27 mouse cellular contexts compared by ENCODE assay signal in the genomic region with DNA sequence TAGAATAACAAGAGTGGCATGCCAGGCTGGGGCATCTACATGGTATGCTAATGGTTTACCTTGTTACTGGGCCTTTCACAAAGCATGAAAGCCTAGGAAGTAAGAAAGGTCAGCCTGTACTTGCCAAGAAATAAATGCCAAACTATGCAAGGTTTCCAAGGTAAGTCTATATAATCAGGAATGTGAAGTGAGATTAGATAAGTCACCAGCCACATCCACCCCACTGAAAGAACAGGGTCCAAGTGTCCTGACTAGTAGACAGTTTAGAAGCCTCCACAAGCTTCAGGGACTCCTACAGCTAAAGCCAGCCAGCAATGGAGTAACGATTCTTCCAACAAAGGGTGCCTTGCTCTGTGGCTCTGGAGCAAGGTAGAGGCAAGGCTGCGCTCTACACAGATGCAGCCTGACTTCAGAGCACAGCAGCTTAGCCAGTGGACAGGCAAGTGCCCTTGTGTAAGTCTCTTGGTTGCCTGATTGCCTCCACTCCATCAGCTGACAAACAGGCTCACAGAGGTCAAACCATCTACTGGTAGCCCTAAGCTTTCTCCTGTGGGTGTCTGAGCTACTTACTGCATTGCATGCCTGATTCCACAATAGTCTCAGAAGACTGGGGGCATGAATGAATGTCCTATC. TPM values are rescaled to one million over a fixed set of nuclear protein-coding genes. Genes with fewer than 3 reads are reported as not detected.
DNase-seq lines count a peak whose midpoint lies in the region; ATAC-seq and TF ChIP-seq lines count a peak whose summit lies in the region.
"Had no signal": no experiment of that assay in that cellular context is flagged by ENCODE, and none has a peak within 500 bp of the region (broad histone marks: within the 10 kb centered on the region; RNA-seq: fewer than 3 reads in every experiment).

No protein-coding gene starts in this region.

- H3K9me3 ChIP-seq in heart, postnatal 0 days (replicated peaks; ENCODE audit: control insufficient read depth, low read length) = no peaks in the 10 kb centered on the region
- no peaks in the 10 kb centered on the region for H3K9me3 ChIP-seq in intestine, postnatal 0 days (ENCODE audit: control insufficient read depth)
- H3K9me3 ChIP-seq in stomach, postnatal 0 days (ENCODE audit: control insufficient read depth, low read length) = no peaks in the 10 kb centered on the region
- H3K9me3 ChIP-seq: embryonic facial prominence, embryonic 10.5 days; forebrain, embryonic 13.5 days; heart, embryonic 12.5 days; hindbrain, embryonic 15.5 days had no signal

- peaks cover 7% of the 10 kb centered on the region; the same call in 1 of the 2 replicates for H3K4me1 ChIP-seq in heart, postnatal 0 days (ENCODE audit: control insufficient read depth, insufficient read depth)
- peaks cover 5% of the 10 kb centered on the region for H3K4me1 ChIP-seq in intestine, postnatal 0 days (replicated peaks; ENCODE audit: control insufficient read depth, insufficient read depth, low read length)
- no peaks in the 10 kb centered on the region for H3K4me1 ChIP-seq in stomach, postnatal 0 days (replicated peaks; ENCODE audit: control insufficient read depth, insufficient read depth)
- H3K4me1 ChIP-seq: hindbrain, embryonic 15.5 days had no signal

- peak overlapping the region; percentile 10; the same call in 1 of the 2 replicates for H3K9ac ChIP-seq in heart, postnatal 0 days (replicated peaks; ENCODE audit: low read depth, low read length)
- H3K9ac ChIP-seq in intestine, postnatal 0 days (ENCODE audit: low read depth, low read length) = no peak overlapping the region
- H3K9ac ChIP-seq in stomach, postnatal 0 days (ENCODE audit: low read length) = no peak overlapping the region
- H3K9ac ChIP-seq: forebrain, embryonic 13.5 days; forebrain, postnatal 0 days; heart, embryonic 12.5 days; hindbrain, embryonic 15.5 days had no signal

- no peaks in the 10 kb centered on the region for H3K27me3 ChIP-seq in heart, postnatal 0 days (ENCODE audit: control insufficient read depth, insufficient read depth, low read length)
- H3K27me3 ChIP-seq in intestine, postnatal 0 days (replicated peaks; ENCODE audit: control insufficient read depth, insufficient read depth, low read length) = no peaks in the 10 kb centered on the region
- no peaks in the 10 kb centered on the region for H3K27me3 ChIP-seq in stomach, postnatal 0 days (ENCODE audit: control insufficient read depth, insufficient read depth, low read length)
- H3K27me3 ChIP-seq: forebrain, embryonic 13.5 days; heart, embryonic 12.5 days; hindbrain, embryonic 15.5 days; Patski had no signal

- no peak overlapping the region for H3K4me3 ChIP-seq in heart, postnatal 0 days (ENCODE audit: low read depth, low read length)
- H3K4me3 ChIP-seq in intestine, postnatal 0 days (ENCODE audit: low read depth, low read length) = no peak overlapping the region
- no peak overlapping the region for H3K4me3 ChIP-seq in stomach, postnatal 0 days (ENCODE audit: low read depth, low read length)
- H3K4me3 ChIP-seq: embryonic facial prominence, embryonic 10.5 days; forebrain, embryonic 13.5 days; heart, embryonic 12.5 days; hindbrain, embryonic 15.5 days had no signal

- H3K4me2 ChIP-seq in heart, postnatal 0 days (ENCODE audit: low read depth, low read length) = no peak overlapping the region
- H3K4me2 ChIP-seq in intestine, postnatal 0 days (replicated peaks; ENCODE audit: low read depth) = no peak overlapping the region; the same call in 1 of the 2 replicates
- H3K4me2 ChIP-seq in stomach, postnatal 0 days (replicated peaks; ENCODE audit: low read depth) = no peak overlapping the region
- H3K4me2 ChIP-seq: forebrain, embryonic 13.5 days; heart, embryonic 12.5 days; hindbrain, embryonic 15.5 days had no signal

- no peak overlapping the region for H3K27ac ChIP-seq in heart, postnatal 0 days (ENCODE audit: low read depth)
- peak overlapping the region; percentile 35 for H3K27ac ChIP-seq in intestine, postnatal 0 days (ENCODE audit: low read depth, low read length)
- H3K27ac ChIP-seq in stomach, postnatal 0 days (replicated peaks) = no peak overlapping the region
- H3K27ac ChIP-seq: embryonic facial prominence, embryonic 10.5 days; forebrain, embryonic 13.5 days; hindbrain, embryonic 15.5 days had no signal

- peak; percentile 77 for DNase-seq in heart, adult 11 months
- DNase-seq in heart, postnatal 36 days = no peak
- DNase-seq in heart, postnatal 0 days (ENCODE audit: low spot score) = no peak
- DNase-seq in heart, adult 9 months (ENCODE audit: low spot score in 2 of 2) = no peak
- no peak for DNase-seq in stomach, postnatal 0 days (ENCODE audit: low spot score)
- no peak for DNase-seq in left cerebral cortex, postnatal 14 days (ENCODE audit: low spot score in 2 of 2)
- no peak for DNase-seq in ovary, postnatal 14 days (ENCODE audit: low spot score)
- DNase-seq: adrenal gland, adult 8-10 months; adrenal gland, postnatal 36 days; cerebellum, adult 2 months; cerebellum, postnatal 10 days; forebrain, postnatal 0 days; gastrocnemius, postnatal 14 days had no signal

- TF ChIP-seq CTCF in heart, postnatal 0 days (IDR thresholded peaks at IDR 0.05; ENCODE audit: low read depth) = no peak
- no peak for TF ChIP-seq CTCF in intestine, postnatal 0 days (IDR thresholded peaks at IDR 0.05; ENCODE audit: low read depth)
- TF ChIP-seq CTCF in stomach, postnatal 0 days (IDR thresholded peaks at IDR 0.05; ENCODE audit: low read depth) = no peak

- 60% methylated on average over 2 of the region's 2 CpGs for WGBS in heart, postnatal 0 days
- WGBS in intestine, postnatal 0 days = 66% methylated on average over 2 of the region's 2 CpGs
- WGBS in stomach, postnatal 0 days = 67% methylated on average over 2 of the region's 2 CpGs

- intact Hi-C loops in heart, postnatal 36 days (cut with DNase I) = loop anchor here (10.0 kb wide), 1 partner anchor 351 kb away; no protein-coding TSS in a partner anchor
- intact Hi-C loops in left cerebral cortex, postnatal 14 days (cut with DNase I) = no loop called here

- ATAC-seq in heart, postnatal 0 days (ENCODE audit: insufficient read depth, low read depth) = no peak
- peak; percentile 68 for ATAC-seq in intestine, postnatal 0 days
- ATAC-seq in stomach, postnatal 0 days (ENCODE audit: low FRiP score, low TSS enrichment) = 0 out of 2 replicates have a peak, but pooled peaks have one; percentile 17
- ATAC-seq: activated CD4-positive, CD25-positive, alpha-beta regulatory T cell, adult 4 months; forebrain, embryonic 13.5 days; forebrain, postnatal 0 days; inflammation-experienced regulatory T-cells, adult 6 months; Patski had no signal

- no peaks in the 10 kb centered on the region for H3K36me3 ChIP-seq in heart, postnatal 0 days (replicated peaks; ENCODE audit: control insufficient read depth, insufficient read depth, low read length)
- H3K36me3 ChIP-seq in intestine, postnatal 0 days (ENCODE audit: control insufficient read depth, insufficient read depth) = no peaks in the 10 kb centered on the region; the same call in 1 of the 2 replicates
- H3K36me3 ChIP-seq in stomach, postnatal 0 days (ENCODE audit: control insufficient read depth, insufficient read depth, low read length) = no peaks in the 10 kb centered on the region
- H3K36me3 ChIP-seq: embryonic facial prominence, embryonic 10.5 days; heart, embryonic 12.5 days; hindbrain, embryonic 15.5 days had no signal

- no peak for TF ChIP-seq EP300 in heart, postnatal 0 days (IDR thresholded peaks at IDR 0.05; ENCODE audit: low read depth)
- TF ChIP-seq EP300 in stomach, postnatal 0 days (optimal IDR thresholded peaks at IDR 0.05) = no peak

RNA-seq across cellular contexts. Expression of gene Il10, which starts 26.2 kb away (rescaled TPM):
- total RNA-seq in heart, postnatal 36 days (2021) = not detected
- not detected in 2 replicates for total RNA-seq in heart, postnatal 0 days (2014; rRNA removed; ENCODE audit: low replicate concordance)
- polyA plus RNA-seq in heart, postnatal 0 days (2015; fragmentation: Nextera tagmentation; extraction: Ambion mirVana) = not detected in 2 replicates
- not detected in 2 replicates for polyA plus RNA-seq in intestine, postnatal 0 days (2015; fragmentation: Nextera tagmentation; extraction: Ambion mirVana)
- polyA plus RNA-seq in stomach, postnatal 0 days (2015; fragmentation: Nextera tagmentation; extraction: Ambion mirVana) = not detected in 2 replicates
- total RNA-seq in left cerebral cortex, postnatal 14 days (2021) = not detected
- total RNA-seq: adrenal gland, postnatal 36 days; forebrain, postnatal 0 days; gastrocnemius, adult 18-20 months; gastrocnemius, postnatal 14 days; heart, postnatal 25 days had no signal
- polyA plus RNA-seq: C2C12; cerebellum, adult 2 months; embryonic facial prominence, embryonic 10.5 days; embryonic facial prominence, embryonic 14.5 days; forebrain, embryonic 13.5 days; forebrain, postnatal 0 days; gonadal fat pad, adult 2 months; heart, embryonic 12.5 days; hindbrain, embryonic 11.5 days; hindbrain, embryonic 15.5 days had no signal

RNA-seq across cellular contexts. Expression of gene Mapkapk2, which starts 51.8 kb away (rescaled TPM):
- total RNA-seq in heart, postnatal 36 days (2021) = 100 to 1,000 TPM; 292 to 300 TPM
- 302 and 348 TPM in 2 replicates for total RNA-seq in heart, postnatal 0 days (2014; rRNA removed; ENCODE audit: low replicate concordance)
- 62.6 and 69.9 TPM in 2 replicates for polyA plus RNA-seq in heart, postnatal 0 days (2015; fragmentation: Nextera tagmentation; extraction: Ambion mirVana)
- 34.9 and 35.9 TPM in 2 replicates for polyA plus RNA-seq in intestine, postnatal 0 days (2015; fragmentation: Nextera tagmentation; extraction: Ambion mirVana)
- 34.6 and 35.4 TPM in 2 replicates for polyA plus RNA-seq in stomach, postnatal 0 days (2015; fragmentation: Nextera tagmentation; extraction: Ambion mirVana)
- total RNA-seq in left cerebral cortex, postnatal 14 days (2021) = 10 to 100 TPM; 25.1 to 26.0 TPM

Comparison
In these comparisons a context has a peak if more than half of its experiments do, and no peak if none do; other contexts are left out.
1. RNA of gene Mapkapk2, which starts 51.8 kb away (total RNA-seq): 302 to 348 TPM in heart, postnatal 0 days and 292 to 300 TPM in heart, postnatal 36 days; 25.1 to 26.0 TPM in left cerebral cortex, postnatal 14 days; every median in the first group is over 10 times any median in the second.